Mouse (Mus musculus) layer of hippocampus, postnatal 14 days (tissue): ENCODE results near the gene Hecw2. TPM values are rescaled to one million over a fixed set of nuclear protein-coding genes. Genes with fewer than 3 reads are reported as not detected.
A peak's percentile ranks its signal among the peaks of the same experiment; 100 is the strongest.

Source experiments
- DNase-seq, 2 experiments: peaks; one replicate each; pipeline ENCODE4 v3.0.0; 2021 to 2022; ENCODE audit warnings: low spot score in 2 of 2, mixed read lengths in 1 of 2
- total RNA-seq, 2 experiments: library from RNA; stranded (reverse); gene quantifications; 2 replicates each; pipeline ENCODE4 v1.2.3; 2021

Hecw2 gene
- total RNA-seq, 2 experiments from 2014 or later: 25.9 to 26.7 TPM

DNA sequence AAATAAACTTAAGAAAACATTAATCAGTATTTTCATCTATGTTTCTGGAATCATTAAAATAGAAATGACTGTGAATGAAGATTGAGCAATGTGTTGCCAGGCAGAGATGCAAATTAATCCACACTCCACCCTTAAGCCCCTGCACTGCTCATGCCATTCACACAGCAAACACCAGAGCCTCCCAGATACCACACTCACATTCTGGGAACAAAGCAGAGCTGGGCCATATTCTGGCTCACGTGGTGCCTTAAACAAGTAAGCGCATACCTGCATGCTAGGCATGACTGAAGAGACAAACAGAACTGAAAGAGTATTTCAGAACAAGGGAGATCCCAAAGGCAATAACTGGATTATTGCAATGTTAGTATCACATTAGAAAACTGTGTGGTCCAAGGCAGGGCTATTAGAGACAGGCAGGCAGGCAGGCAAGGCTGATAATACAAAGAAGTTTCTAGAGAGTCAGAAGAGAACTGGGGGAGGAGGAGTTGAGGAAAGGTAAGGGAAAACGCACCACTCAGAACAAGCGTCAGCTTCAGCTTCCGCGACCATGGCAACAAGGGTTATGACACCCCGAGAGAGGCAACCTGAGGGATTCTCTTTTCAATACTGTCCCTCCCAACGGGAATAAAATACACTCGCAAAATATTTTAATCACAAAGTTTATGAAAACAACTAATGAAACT lies 75.2 kb downstream of the Hecw2 start:
- DNase-seq: no peak

DNA sequence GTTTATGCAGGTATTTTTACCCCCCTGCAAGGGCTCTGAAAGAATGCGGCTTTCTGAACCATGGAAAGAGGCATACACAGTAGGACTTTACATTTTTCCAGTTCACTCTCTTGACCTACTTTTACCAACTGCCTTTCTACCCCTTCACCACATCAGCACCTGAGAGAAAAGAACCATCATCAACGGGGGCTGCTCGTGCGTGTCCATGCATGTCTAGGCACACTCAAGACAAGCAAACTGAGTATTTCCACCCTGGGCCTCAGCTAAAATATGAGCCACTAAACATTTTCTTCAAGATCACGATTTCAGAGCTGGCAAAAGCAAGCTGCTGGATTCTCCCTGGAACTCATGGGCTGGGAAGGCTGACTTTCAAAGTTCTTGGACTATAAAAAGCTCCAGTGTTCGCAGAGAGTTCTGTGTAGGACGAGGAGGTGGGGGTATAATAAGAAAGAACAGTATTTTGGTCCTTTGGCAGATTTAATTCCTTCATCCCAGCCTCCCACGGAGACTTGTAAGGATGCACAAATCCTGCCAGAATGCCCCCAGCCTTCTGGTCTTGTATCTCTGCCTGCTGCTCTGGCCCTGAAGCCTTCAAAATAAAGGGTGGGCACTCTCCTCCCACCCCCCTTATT lies 76.5 kb downstream of the Hecw2 start:
- DNase-seq: peak in 1 of 2 experiments; percentile 31

DNA sequence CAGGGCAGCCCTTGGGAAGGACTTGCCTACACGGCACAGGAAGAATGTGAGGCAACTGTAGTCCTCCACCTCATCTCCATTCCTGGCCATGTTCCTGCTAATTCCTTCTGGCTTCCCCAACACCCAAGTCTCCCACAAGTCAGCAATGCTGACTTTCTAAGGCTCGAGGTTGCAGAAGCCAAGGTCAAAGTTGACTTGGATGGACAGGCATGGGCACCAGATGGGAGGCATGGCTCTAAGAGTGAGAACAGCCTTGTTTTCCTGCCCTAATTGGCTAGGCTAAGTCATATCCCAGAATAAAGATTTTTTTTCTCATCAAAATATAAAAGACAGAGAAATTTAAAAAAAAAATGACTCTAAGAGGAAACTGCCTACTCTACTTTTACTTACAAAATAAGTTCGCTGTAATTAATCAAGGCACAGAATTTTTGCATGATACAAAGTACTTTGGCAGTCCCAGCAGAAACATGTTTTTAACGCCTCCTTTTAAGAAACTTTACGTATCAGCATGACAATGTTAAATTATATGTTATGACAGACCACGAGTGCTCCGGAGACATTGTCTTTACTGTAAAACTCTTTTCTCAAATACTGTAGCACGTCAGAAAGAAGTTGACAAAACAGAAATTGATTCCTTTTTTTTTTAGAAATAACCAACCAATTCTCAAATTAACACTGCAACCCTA lies 83.9 kb downstream of the Hecw2 start:
- DNase-seq: no peak

DNA sequence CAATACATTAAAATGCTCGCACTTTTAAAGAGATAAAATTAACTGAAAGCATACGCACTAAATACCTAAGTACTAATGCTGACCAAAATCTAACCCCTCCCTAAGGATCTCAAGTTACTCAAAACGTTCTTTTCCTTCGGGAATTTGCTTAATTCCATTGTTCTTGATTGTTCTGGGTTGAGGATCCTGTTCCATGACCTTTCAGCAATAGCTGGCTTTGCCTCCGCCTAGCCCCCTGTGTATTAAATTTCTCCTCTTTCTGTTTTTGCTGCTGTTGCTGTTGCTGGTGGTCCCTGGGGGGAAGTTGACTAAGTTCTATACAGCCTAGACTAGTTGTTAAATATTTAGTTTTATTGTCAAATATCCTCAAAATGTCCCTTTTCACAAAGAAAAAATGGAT lies 85.7 kb downstream of the Hecw2 start:
- DNase-seq: no peak

DNA sequence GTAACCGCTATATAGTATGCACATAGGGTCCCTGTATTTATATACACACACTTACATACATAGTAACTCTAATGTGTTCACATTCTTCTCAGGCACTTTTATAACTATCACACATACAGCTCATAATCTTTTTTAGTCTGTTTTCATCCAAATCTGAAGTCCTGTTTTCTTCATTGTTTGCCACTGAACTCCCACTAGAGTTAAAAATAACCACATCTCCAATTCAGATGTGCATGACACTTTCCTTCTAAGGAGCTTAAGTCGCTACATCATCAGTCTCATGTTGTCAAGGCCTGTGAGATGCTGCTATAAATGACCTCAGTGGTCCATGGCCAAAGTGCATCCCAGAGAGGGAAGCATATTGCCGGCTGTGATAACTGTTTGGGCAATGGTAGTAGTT lies 88.2 kb downstream of the Hecw2 start:
- DNase-seq: no peak

DNA sequence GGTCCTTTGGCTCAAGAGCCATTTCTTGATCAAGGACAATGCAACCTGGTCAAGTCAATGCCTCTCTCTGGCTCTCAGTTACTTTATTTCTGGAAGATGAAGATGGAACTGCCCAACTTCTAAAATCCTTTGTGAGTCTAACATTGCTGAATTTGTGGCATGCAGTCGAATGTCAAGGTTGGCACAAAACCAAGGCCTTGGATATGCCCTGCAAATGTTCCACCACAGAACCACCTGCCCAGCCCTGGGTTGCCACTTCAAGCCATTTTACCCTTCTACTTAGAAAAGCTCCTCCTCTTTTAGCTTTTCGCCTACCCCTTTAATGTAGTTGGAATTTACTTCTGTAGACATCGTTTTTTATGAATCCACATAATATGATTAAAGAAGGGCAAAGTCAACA lies 115.3 kb downstream of the Hecw2 start:
- DNase-seq: no peak

DNA sequence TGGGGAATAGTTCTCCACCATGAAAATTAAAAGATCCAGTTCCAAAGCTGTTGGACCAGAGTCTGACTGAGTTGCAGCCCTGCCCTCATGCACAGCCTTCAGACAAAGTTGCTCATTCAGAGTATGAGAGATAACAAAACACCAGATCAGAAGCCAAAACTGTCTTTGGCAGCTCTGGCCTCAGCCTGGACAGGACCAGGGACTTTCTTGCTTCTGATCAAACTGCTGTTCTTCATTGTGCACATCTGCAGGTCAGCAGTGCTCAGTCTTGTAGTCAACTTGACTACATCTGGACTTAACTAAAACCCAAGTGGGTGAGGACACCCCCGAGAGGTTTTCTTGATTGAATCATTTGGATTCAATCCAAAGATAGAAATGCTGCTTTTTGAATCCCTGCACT lies 120.5 kb downstream of the Hecw2 start:
- DNase-seq: no peak

DNA sequence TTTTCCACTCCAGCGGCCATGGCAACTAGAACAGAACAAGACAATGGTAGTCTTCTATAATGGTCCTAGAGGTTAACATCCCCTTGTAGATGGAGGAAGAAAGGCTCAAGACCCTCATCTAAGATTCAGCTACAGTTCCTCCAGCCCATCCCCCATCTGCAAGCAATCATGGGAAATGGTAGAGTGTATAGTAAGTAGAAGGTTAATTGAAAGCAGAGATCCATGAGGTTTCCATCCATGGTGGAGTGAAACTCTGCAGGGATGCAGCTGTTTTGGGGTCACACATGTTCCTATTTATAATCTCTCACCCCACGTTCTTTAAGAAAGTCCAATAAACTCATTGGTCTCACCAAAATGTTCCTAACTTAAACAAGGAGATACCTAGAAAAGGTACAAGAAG lies 124.8 kb downstream of the Hecw2 start:
- DNase-seq: no peak

DNA sequence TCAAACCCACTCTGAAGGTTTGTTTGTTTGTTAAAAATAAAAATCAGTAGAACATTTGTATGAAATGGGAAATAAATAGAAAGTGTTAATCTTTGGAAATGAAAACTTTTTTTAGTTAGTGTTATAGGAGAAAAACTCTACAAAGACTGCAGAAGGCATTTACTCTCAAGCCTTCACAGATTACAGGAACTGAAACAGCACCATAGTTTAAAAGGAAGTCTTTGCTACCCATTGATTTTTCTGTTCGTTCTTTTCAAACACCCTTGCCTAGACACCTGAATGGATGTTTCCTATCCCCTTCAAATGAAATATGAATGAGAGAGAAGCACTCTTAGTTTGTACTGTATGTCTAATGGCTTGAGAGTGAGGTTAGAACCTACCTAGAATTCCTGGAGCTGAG lies 126.7 kb downstream of the Hecw2 start:
- no peak for DNase-seq

DNA sequence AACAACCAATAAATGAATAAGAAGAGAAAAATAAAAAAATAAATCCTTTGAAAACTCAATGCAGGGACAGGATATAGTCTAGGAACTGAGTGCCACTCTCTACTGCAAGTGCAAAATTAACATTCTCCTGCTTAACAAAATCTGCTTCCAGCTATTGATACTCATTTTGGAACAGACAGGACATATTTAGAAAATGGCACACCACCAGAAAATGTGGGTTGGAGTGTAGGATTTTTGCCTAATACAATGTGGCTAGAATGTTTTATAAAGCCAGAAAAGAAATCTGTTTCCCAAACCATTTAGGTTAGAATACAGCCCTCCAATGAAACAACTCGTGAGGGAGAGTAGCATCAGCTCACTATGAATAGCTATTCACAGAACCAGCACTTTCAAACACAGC lies 129.5 kb downstream of the Hecw2 start:
- DNase-seq: peak in 1 of 2 experiments; percentile 88

DNA sequence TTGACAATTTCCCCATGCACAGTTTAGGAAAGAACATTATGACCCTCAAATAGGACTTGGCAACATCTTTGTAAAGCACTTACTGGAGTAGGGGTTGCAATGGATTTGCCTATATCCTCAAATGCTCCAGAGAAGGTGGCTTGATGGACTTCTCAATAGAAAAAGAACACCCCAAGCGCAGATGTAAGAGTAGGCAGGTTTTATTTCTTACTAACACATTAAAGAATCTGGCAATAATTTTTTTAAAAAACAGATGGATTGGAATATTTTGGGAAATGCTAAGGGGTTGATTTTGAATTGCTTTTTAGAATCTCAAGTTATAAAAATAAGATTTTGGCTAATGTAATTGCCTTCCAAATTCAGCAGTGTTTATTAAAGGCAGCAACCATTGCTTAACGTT lies 133.9 kb downstream of the Hecw2 start:
- DNase-seq: peak in 1 of 2 experiments; percentile 11

DNA sequence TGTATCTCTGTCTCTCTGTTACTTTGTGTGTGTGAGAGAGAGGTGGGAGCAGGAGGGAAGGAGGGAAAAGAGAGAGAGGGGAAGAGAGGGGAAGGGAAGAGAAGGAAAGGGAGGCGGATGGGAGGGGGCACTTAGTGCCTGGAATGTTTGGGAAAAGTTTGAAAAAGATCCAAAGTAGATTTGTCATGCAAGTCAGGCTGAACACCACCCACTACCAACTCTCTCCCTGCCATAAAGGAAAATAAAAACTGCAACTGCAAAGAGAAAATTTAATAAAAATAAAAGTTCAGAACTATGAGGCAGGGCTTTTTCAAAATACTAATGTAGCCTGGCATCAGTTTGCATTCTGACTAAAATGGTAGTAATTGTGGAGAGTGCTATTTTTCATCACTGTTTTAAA lies 135.2 kb downstream of the Hecw2 start:
- DNase-seq: no peak

DNA sequence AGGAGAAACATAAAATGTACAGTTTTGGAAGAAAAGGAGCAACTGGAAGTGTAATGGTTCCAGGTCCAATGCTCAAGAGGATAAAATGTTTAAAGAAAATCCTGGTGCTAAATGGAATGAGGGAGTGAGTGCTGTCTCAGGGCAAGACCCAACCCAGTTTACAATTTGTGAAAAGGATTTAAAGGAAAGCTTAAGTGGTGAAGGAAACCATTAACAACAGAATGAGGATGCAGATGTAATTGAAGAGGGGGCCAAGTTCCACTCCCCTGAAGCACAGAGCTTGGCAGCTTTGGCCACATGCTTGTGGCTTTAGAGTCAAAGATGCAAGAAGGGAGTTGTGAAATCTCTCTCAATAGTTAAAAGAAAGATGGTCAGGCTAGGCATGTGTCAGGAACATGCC lies 142.2 kb downstream of the Hecw2 start:
- DNase-seq: no peak

DNA sequence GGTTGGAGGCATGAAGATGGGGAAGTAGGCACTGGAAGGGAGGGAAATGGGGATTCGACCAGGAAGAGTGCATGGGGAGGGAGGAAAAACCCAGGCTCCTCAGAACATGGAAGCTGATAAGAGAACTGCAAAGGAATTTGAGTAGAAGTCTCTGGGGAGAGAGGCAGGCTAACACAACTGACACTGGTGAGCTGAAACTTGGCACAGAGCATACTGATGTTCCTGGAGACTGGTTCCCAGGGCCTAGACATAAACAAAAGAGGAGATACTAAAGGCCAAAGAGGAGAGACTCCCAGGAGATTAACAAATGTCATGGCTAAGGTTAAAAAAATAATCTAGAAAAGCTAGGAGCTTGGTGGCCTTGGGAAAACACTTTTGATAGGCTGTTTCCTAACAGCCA lies 148.0 kb downstream of the Hecw2 start:
- DNase-seq: no peak

DNA sequence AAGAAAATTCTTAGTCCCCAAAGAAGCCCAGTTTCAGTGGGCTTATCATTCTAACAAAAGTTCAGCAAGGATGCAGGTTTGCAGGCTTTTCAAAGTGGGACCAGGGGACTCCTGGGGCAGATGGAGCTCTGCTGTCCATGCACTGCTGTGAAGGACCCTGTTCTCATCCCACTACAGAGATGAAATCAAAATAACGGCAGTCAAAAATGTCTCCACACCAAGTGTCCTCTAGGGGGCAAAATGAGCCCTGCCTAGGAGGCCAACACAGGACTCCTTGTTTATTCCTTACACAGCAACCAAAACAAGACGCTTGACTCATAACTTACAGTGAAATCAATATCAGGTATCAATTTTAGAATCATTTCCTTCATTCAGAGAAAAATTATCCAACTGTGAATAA lies 155.9 kb downstream of the Hecw2 start:
- DNase-seq: peak in 1 of 2 experiments; percentile 20

DNA sequence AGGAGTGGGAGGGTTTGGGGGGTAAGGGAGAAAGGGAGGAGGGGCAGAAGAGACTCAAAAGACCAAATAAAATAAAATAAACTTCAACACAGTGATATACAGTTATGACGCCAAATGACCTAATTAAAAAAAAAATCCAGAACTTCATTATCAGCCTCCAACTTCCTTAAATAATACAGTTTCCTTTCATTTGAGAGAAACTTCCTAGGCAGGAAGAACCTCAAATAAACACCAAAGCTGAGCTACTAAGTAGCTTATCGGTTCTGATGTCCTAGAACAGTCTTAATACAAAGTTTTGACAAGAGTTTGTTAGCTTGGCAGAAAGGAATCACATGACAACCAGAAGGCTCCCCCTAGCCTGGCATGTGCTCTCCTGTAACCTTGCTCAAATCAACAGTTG lies 177.3 kb downstream of the Hecw2 start:
- DNase-seq: no peak

DNA sequence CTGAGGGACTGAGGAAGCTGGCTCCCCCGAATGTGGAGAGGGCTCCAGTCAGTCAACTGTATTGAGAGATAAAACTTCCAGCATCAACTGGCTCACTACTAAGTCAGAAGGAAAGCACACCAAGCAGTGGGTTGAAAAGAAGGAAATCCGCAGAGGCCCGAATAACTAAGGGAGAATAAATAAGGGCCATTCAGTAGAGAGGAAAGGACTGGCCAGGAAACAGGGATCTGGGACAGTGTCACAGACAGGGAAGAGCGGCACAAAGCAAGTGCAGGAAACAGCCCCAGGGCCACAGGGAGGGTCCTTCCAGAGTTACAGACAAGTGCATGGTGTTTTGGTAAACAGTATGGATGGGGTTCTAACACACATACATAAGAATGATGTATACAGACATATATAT lies 179.2 kb downstream of the Hecw2 start:
- DNase-seq: no peak

DNA sequence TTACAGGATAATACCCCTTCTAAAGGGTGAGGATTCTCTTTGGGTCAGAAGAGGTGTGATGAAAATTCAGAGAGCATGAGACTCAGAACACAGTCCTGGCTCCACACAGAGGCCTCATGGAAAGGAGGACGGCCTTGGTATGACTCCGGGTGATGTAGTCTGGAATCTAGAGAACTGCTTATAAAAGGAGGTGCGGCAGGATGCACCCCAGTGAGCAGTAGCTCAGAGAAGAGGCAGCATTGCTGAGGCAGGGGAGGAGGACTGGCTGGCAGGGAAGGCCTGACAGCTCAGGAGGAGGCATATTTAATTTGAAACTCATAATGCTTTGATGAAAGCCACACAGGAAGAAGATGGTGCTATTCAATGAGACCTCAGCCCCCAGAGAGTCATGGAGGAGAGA lies 182.6 kb downstream of the Hecw2 start:
- no peak for DNase-seq

DNA sequence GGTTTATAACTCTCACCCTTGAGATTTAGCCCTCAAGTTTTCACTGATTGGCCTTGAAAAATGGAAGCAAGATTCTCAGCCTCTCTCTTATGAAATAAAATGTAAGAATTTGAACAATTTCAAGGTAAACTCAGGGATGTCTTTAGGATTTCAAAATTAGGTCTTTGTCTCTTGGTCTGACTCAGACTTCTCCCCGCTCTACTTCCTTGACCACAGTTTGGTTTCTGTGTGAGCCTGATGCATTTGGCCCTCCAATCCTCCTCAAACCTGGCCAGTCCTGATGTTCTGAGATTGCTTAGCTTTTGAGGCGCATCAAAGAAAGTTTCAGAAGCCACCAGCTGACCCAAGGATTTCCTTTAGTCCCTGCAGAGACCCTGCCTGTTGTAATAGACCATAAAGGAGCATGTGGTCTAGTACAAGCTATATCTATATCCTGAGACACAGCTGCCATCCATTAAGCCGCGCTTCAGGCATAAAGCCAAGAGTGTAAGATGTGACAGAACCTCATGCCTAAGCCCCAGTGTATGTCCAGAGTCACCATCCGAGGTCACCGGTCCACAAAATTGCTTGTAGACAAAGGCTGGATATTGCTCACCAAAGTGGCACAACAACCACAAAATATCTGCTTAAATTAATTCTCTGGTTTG lies 185.4 kb downstream of the Hecw2 start:
- DNase-seq: no peak

DNA sequence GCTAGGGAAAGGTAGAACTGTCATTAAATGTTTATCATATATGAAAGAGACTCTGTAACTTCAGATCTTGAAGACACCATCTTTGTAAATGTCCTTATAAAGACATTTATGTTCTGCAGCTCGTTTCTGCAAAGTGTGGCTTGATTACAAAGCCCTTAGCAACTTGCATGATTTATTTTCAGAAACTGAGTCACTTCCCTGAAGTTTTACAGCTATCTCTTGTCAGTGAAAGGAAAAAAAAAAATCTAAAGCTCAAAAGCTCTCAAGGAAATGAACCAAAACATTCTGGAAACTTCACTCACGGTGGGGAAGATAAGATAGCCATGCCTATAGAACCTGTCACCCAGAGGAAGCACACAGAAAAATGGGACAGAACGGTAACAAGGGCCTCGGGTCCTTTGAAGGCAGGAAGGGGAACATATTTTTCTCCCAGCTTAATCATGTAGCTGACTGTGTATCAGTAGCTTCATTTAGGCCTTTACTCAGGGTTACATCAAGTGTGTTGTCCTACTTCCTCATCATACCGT lies 189.0 kb downstream of the Hecw2 start:
- no peak for DNase-seq

DNA sequence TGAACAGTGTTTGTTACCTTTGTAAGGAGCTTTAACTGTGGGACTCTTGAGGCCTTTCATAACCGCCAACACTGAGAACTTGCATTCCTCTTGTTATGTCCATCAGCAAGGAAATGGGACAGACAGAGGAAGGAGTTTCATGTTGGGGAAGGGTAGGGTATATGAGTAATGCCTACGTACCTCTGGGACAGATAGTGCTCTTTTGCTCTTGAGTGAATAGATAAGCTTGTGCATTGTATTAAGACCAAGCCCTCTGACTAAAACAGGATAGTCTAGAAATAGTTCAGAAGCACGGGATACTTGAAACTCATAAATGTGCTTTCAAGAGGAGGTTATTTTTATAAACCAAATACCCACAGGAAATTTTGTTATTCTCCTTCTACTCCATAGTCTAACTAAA lies 191.7 kb downstream of the Hecw2 start:
- no peak for DNase-seq

DNA sequence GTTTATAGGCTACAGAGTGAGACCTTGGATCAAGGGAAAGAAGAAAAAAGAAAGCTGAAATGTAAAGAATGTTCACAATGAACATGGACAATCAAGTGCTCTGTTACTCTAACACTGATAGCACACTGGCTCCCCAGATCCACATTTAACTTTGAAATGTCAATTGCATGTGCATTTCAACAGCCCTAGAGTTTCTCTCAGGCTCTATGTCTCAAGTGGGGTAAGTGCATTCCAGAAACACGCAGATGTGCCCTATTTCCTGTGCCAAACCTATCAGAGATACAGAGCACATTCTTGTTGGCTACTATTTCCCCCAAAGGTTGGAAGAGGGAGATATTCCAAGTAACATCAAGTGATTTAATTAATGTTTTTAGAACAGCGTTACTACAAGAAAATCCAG lies 192.9 kb downstream of the Hecw2 start:
- DNase-seq: no peak
